Mouse (Mus musculus) testis, adult 2 months (tissue): ENCODE data around the gene Tuba1a.
"Not testable (repeated sequence)": the region's sequence is repeated elsewhere in the genome, so short reads cannot be mapped to it uniquely, and the experiment has no call there.

Experiments
- CTCF ChIP-seq: fragments of 200-500 bp; IDR thresholded peaks from 2 replicates; pipeline ENCODE4 v1.5.1; 2012; ENCODE audit warnings: low read depth, mild to moderate bottlenecking, inconsistent platforms, low read length, moderate library complexity; ENCODE audit not compliant: control insufficient read depth, insufficient read depth, insufficient replicate concordance
- POLR2A ChIP-seq: fragments of 200-500 bp; IDR thresholded peaks from 2 replicates; pipeline ENCODE4 v1.6.1; 2012; ENCODE audit warnings: low read depth, mild to moderate bottlenecking, inconsistent platforms, low read length, moderate library complexity; ENCODE audit not compliant: control insufficient read depth

- TF ChIP-seq POLR2A, CTCF: not testable (repeated sequence)
These were observed 18.2 kb upstream of the Tuba1a start for GRCm38 (mm10) chr15:98971576-98972320.
